Mouse (Mus musculus): Measurements from ENCODE around the gene Gm813. TPM values are rescaled to one million over a fixed set of nuclear protein-coding genes. Genes with fewer than 3 reads are reported as not detected.

The Gm813 gene
- total RNA-seq, 1 experiment: not detected

DNA sequence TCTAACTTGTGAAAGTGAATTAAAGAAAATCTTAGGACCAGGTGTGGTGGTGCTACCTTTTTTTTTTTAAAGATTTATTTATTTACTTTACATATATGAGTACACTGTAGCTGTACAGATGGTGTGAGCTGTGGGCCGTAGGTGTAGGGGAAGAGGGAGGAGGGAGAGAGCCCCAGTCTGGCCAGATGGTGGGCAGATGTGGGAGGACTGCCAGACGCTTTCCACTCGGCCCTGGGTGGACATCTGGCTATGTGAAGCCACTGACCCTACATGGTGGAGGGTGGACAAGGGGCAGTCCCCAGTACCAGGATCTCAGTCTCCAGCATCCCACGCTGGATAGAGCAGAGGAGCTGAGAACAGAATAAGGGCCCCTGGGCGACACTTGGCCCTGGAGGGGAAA is 9.7 kb downstream of the Gm813 start:
- Histone ChIP-seq H3K9me3 (ENCODE audit: control insufficient read depth, insufficient read depth, low read depth, low read length) (no peaks in the 10 kb centered on the region), H3K4me1 (ENCODE audit: control insufficient read depth in 2 of 2, insufficient read depth in 2 of 2, low read length in 2 of 2, poor library complexity in 1 of 2) (no peaks in the 10 kb centered on the region), H3K9ac (ENCODE audit: insufficient read depth, low read depth, low read length, poor library complexity, severe bottlenecking) (no peak overlapping the region), H3K4me3 (ENCODE audit: insufficient read depth in 1 of 2, low read depth in 1 of 2, low read length in 2 of 2, poor library complexity in 1 of 2, severe bottlenecking in 1 of 2) (no peak overlapping the region), H3K36me3 (ENCODE audit: control insufficient read depth, insufficient read depth, low read length, poor library complexity, severe bottlenecking) (no peaks in the 10 kb centered on the region), H3K27ac (ENCODE audit: insufficient read depth, low read depth, low read length, poor library complexity, severe bottlenecking) (no peak overlapping the region)
- no peak for TF ChIP-seq MAFK (IDR thresholded peaks at IDR 0.05; ENCODE audit: insufficient read depth, low read depth, low read length)
- no peak for TF ChIP-seq CHD2 (IDR thresholded peaks at IDR 0.05; ENCODE audit: low read depth, low read length)
- no peak for TF ChIP-seq HCFC1 (IDR thresholded peaks at IDR 0.05; ENCODE audit: borderline replicate concordance, insufficient read depth, low read length)
- TF ChIP-seq ZNF384 (IDR thresholded peaks at IDR 0.05; ENCODE audit: low read depth, low read length): no peak
- no peak for TF ChIP-seq ZC3H11A (IDR thresholded peaks at IDR 0.05; ENCODE audit: borderline replicate concordance, low read depth, low read length)
- in situ Hi-C loops (cut with MboI; ENCODE audit: low sequenced_read_pairs in 2 of 2, unreplicated experiment in 2 of 2): no loop called here
- no peak for DNase-seq (ENCODE audit: low read depth, low spot score)

DNA sequence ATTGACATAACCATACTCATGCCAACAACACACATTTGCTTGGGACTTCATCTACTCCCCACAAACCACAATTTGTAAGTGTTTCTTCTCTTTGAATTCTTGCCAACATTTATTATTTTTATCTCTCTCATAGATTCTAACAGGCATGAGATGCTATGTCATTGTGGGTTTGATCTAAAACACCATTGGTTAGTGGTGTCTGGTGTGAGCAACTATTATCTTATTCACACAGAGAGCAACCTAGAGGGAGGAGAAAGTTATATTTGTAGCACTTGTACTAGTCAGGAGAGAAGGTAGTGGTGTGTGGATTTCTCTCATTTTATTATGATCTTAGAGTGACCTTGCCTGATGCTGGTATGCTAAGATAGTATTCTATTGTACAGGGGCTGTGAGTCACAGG is 12.1 kb downstream of the Gm813 start:
- H3K36me3 ChIP-seq (ENCODE audit: control insufficient read depth, insufficient read depth, low read length, poor library complexity, severe bottlenecking): no peaks in the 10 kb centered on the region
- no peak for TF ChIP-seq MAFK (IDR thresholded peaks at IDR 0.05; ENCODE audit: insufficient read depth, low read depth, low read length)
- no peak for TF ChIP-seq ZNF384 (IDR thresholded peaks at IDR 0.05; ENCODE audit: low read depth, low read length)
- no peak for TF ChIP-seq CHD2 (IDR thresholded peaks at IDR 0.05; ENCODE audit: low read depth, low read length)
- no peak for TF ChIP-seq HCFC1 (IDR thresholded peaks at IDR 0.05; ENCODE audit: borderline replicate concordance, insufficient read depth, low read length)
- TF ChIP-seq ZC3H11A (IDR thresholded peaks at IDR 0.05; ENCODE audit: borderline replicate concordance, low read depth, low read length): no peak
- no peak overlapping the region for H3K9ac ChIP-seq (ENCODE audit: insufficient read depth, low read depth, low read length, poor library complexity, severe bottlenecking)
- no peaks in the 10 kb centered on the region for H3K4me1 ChIP-seq (ENCODE audit: control insufficient read depth in 2 of 2, insufficient read depth in 2 of 2, low read length in 2 of 2, poor library complexity in 1 of 2)
- no peaks in the 10 kb centered on the region for H3K9me3 ChIP-seq (ENCODE audit: control insufficient read depth, insufficient read depth, low read depth, low read length)
- no peak overlapping the region for H3K27ac ChIP-seq (ENCODE audit: insufficient read depth, low read depth, low read length, poor library complexity, severe bottlenecking)
- H3K4me3 ChIP-seq (ENCODE audit: insufficient read depth in 1 of 2, low read depth in 1 of 2, low read length in 2 of 2, poor library complexity in 1 of 2, severe bottlenecking in 1 of 2): no peak overlapping the region
- DNase-seq (ENCODE audit: low read depth, low spot score): no peak
- in situ Hi-C loops (cut with MboI; ENCODE audit: low sequenced_read_pairs in 2 of 2, unreplicated experiment in 2 of 2): no loop called here

- TF ChIP-seq ZC3H11A (IDR thresholded peaks at IDR 0.05; ENCODE audit: borderline replicate concordance, low read depth, low read length): no peak
- TF ChIP-seq MAFK (IDR thresholded peaks at IDR 0.05; ENCODE audit: insufficient read depth, low read depth, low read length): no peak
- no peak for TF ChIP-seq CHD2 (IDR thresholded peaks at IDR 0.05; ENCODE audit: low read depth, low read length)
- TF ChIP-seq ZNF384 (IDR thresholded peaks at IDR 0.05; ENCODE audit: low read depth, low read length): no peak
- no peak for TF ChIP-seq HCFC1 (IDR thresholded peaks at IDR 0.05; ENCODE audit: borderline replicate concordance, insufficient read depth, low read length)
These were observed 12.9 kb downstream of the Gm813 start for GRCm38 (mm10) chr16:58603831-58604230.

GRCm38 (mm10) chr16:58600846-58601245 is 15.9 kb downstream of the Gm813 start:
- H3K4me3 ChIP-seq (ENCODE audit: insufficient read depth in 1 of 2, low read depth in 1 of 2, low read length in 2 of 2, poor library complexity in 1 of 2, severe bottlenecking in 1 of 2): no peak overlapping the region
- in situ Hi-C loops (cut with MboI; ENCODE audit: low sequenced_read_pairs in 2 of 2, unreplicated experiment in 2 of 2): no loop called here
- no peaks in the 10 kb centered on the region for H3K36me3 ChIP-seq (ENCODE audit: control insufficient read depth, insufficient read depth, low read length, poor library complexity, severe bottlenecking)
- DNase-seq (ENCODE audit: low read depth, low spot score): no peak
- H3K9ac ChIP-seq (ENCODE audit: insufficient read depth, low read depth, low read length, poor library complexity, severe bottlenecking): no peak overlapping the region
- no peaks in the 10 kb centered on the region for H3K9me3 ChIP-seq (ENCODE audit: control insufficient read depth, insufficient read depth, low read depth, low read length)
- H3K4me1 ChIP-seq (ENCODE audit: control insufficient read depth in 2 of 2, insufficient read depth in 2 of 2, low read length in 2 of 2, poor library complexity in 1 of 2): no peaks in the 10 kb centered on the region
- no peak for TF ChIP-seq HCFC1 (IDR thresholded peaks at IDR 0.05; ENCODE audit: borderline replicate concordance, insufficient read depth, low read length)
- no peak for TF ChIP-seq ZNF384 (IDR thresholded peaks at IDR 0.05; ENCODE audit: low read depth, low read length)
- TF ChIP-seq MAFK (IDR thresholded peaks at IDR 0.05; ENCODE audit: insufficient read depth, low read depth, low read length): no peak
- no peak for TF ChIP-seq ZC3H11A (IDR thresholded peaks at IDR 0.05; ENCODE audit: borderline replicate concordance, low read depth, low read length)
- no peak for TF ChIP-seq CHD2 (IDR thresholded peaks at IDR 0.05; ENCODE audit: low read depth, low read length)
- H3K27ac ChIP-seq (ENCODE audit: insufficient read depth, low read depth, low read length, poor library complexity, severe bottlenecking): no peak overlapping the region

More at GRCm38 (mm10) chr16:58603831-58604230, 12.9 kb downstream of the Gm813 start:
- no peak for DNase-seq (ENCODE audit: low read depth, low spot score)
- no peaks in the 10 kb centered on the region for H3K9me3 ChIP-seq (ENCODE audit: control insufficient read depth, insufficient read depth, low read depth, low read length)
- H3K36me3 ChIP-seq (ENCODE audit: control insufficient read depth, insufficient read depth, low read length, poor library complexity, severe bottlenecking): no peaks in the 10 kb centered on the region
- H3K9ac ChIP-seq (ENCODE audit: insufficient read depth, low read depth, low read length, poor library complexity, severe bottlenecking): no peak overlapping the region
- H3K4me3 ChIP-seq (ENCODE audit: insufficient read depth in 1 of 2, low read depth in 1 of 2, low read length in 2 of 2, poor library complexity in 1 of 2, severe bottlenecking in 1 of 2): no peak overlapping the region
- in situ Hi-C loops (cut with MboI; ENCODE audit: low sequenced_read_pairs in 2 of 2, unreplicated experiment in 2 of 2): no loop called here
- H3K27ac ChIP-seq (ENCODE audit: insufficient read depth, low read depth, low read length, poor library complexity, severe bottlenecking): no peak overlapping the region
- no peaks in the 10 kb centered on the region for H3K4me1 ChIP-seq (ENCODE audit: control insufficient read depth in 2 of 2, insufficient read depth in 2 of 2, low read length in 2 of 2, poor library complexity in 1 of 2)

DNA sequence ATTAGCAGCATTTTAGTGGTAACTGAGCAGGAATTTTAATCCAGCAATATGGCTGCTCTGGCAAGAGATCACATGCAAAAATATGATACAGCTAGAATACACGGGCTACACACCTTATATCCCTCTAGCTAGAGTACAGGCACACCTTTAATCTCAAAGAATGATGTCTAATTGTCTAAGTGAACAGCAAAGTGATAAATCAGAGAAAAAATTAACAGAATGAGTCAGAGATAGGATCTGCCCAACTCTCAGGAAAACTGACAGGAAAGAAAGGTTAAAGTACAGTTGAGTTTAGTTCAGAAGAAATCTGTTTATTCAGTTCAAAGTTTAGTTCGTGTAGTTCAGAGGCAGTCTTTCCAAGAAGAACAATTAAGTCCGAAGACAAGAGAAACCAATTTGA is 25.5 kb downstream of the Gm813 start:
- no peak overlapping the region for H3K4me3 ChIP-seq (ENCODE audit: insufficient read depth in 1 of 2, low read depth in 1 of 2, low read length in 2 of 2, poor library complexity in 1 of 2, severe bottlenecking in 1 of 2)
- TF ChIP-seq ZNF384 (IDR thresholded peaks at IDR 0.05; ENCODE audit: low read depth, low read length) (no peak), HCFC1 (IDR thresholded peaks at IDR 0.05; ENCODE audit: borderline replicate concordance, insufficient read depth, low read length) (no peak), ZC3H11A (IDR thresholded peaks at IDR 0.05; ENCODE audit: borderline replicate concordance, low read depth, low read length) (no peak), CHD2 (IDR thresholded peaks at IDR 0.05; ENCODE audit: low read depth, low read length) (no peak), MAFK (IDR thresholded peaks at IDR 0.05; ENCODE audit: insufficient read depth, low read depth, low read length) (no peak)
- H3K36me3 ChIP-seq (ENCODE audit: control insufficient read depth, insufficient read depth, low read length, poor library complexity, severe bottlenecking): no peaks in the 10 kb centered on the region
- DNase-seq (ENCODE audit: low read depth, low spot score): no peak
- H3K27ac ChIP-seq (ENCODE audit: insufficient read depth, low read depth, low read length, poor library complexity, severe bottlenecking): no peak overlapping the region
- H3K9me3 ChIP-seq (ENCODE audit: control insufficient read depth, insufficient read depth, low read depth, low read length): no peaks in the 10 kb centered on the region
- no peaks in the 10 kb centered on the region for H3K4me1 ChIP-seq (ENCODE audit: control insufficient read depth in 2 of 2, insufficient read depth in 2 of 2, low read length in 2 of 2, poor library complexity in 1 of 2)
- in situ Hi-C loops (cut with MboI; ENCODE audit: low sequenced_read_pairs in 2 of 2, unreplicated experiment in 2 of 2): no loop called here
- H3K9ac ChIP-seq (ENCODE audit: insufficient read depth, low read depth, low read length, poor library complexity, severe bottlenecking): no peak overlapping the region
